Mouse (Mus musculus): ENCODE results near the gene Znrf3.

- no peak for TF ChIP-seq CTCF (IDR thresholded peaks at IDR 0.05; ENCODE audit: low read depth, low read length)
- TF ChIP-seq POLR2AphosphoS5 (IDR thresholded peaks at IDR 0.05; ENCODE audit: insufficient replicate concordance, low read depth, low read length), result no peak
- TF ChIP-seq GATA1 (IDR thresholded peaks at IDR 0.05; ENCODE audit: borderline replicate concordance, low read length), result no peak
- no peak for TF ChIP-seq TAL1 (conservative IDR thresholded peaks at IDR 0.05; ENCODE audit: low read depth, low read length)
These were observed 91.6 kb downstream of the Znrf3 start for GRCm38 (mm10) chr11:5353032-5353431.

All from G1E (cell line).